Mouse (Mus musculus) c-Kit-positive CD71-positive TER-119-positive erythroid progenitor cells, embryonic 14.5 days (primary cell): ENCODE measurements around the gene Lmx1b.

Source experiments
- DNase-seq: peaks from one replicate; pipeline ENCODE4 v3.0.0-alpha.2; 2013; ENCODE audit warnings: low spot score

Gene Lmx1b

DNA sequence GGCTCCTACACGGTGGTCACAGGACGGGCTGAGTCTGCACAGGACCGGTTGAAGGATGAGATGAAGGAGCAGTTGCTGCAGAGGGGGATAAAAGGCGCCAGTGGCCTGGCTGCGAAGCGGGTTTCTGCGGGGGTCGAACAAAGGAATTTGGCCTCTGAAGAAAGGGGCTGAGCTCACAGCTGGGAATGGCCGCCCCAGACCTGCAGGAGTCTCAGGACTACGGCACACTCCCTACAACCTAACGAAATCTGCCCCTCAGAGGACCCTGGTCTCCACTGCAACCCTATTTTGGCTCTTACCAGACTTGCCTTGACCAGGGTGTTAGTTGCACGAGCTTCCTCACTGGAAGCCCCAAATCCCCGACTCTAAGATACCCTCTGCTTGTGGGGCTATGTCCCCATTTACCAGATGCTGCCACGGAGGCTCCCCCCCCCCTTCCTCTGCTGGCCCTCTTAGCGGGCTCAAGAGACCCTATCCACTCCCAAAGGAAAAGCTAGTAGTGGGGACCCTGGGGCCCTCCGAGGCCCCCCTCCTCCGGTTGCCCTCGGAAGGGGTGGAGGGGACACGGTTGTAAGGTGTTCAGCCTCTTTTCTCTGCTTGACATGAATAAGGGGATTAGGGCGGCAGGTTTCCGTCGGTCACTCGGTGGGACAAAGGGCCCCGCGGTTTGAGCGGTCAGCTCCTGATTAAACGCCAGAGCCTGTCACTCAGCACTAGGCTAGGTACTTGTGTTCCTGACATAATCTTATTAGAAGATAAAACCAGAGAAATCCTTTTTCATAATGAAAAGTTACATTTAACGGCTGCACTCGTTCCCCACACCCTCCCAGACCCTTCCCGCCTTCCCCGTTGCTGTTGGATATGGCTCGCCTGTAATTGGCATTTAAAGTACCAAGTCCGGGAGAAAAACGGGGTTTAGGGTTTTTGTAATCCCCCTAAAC, 10.0 kb downstream of the Lmx1b start:
- DNase-seq = no peak

DNA sequence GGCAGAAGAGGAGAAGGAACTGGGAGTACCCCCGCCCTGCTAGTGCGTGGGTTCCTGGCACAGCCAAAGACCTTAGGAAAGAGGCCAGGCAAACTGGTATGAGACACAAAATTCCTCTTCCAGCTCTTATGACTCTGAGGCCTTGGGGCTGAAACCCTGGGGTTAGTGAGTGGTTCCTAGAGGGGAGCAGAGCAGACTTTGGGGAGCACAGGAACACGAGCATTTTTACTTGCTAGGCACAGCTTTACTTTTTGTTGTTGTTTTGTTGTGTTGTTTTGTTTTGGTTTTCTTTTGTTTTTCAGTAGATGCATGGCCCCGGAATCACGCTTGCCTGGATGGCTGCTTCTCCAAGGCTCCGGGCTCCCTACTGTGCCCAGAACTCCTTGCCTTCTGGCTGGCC, 10.7 kb downstream of the Lmx1b start:
- no peak for DNase-seq

DNA sequence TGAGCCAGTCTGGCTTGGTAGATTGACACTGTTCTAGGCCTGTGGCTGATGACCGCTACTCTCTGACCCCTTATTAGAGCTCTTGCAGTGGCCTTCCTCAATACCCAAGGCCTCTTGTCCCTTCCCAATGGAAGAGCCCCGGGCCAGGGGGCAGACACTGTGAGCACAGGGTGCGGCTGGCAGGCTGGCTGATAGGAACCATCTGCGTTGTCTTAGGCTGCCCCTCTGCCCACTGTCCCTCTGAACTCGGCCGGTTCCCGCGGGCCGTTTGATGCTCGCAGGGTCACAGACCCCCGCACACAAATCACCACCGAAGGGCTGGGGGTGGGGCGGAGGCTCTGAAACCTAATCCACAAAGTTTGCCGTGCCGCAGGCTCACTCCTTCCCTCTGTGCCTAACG, 11.5 kb downstream of the Lmx1b start:
- DNase-seq = no peak

DNA sequence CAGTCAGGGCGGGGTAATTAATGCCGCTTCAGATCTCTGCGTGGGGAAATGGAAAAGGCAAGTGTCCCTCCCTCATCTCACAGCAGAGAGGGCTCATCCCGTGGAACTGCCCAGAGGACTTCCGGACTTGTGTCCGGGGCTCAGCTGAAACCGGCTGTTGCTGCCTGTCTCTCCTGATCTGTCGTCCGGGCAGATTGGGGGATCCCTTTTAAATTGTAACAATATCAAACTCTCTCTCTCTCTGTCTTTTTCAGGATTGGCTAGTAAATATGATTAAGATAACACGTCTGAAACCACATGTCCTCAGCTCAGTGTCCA, 13.3 kb downstream of the Lmx1b start:
- DNase-seq = no peak

DNA sequence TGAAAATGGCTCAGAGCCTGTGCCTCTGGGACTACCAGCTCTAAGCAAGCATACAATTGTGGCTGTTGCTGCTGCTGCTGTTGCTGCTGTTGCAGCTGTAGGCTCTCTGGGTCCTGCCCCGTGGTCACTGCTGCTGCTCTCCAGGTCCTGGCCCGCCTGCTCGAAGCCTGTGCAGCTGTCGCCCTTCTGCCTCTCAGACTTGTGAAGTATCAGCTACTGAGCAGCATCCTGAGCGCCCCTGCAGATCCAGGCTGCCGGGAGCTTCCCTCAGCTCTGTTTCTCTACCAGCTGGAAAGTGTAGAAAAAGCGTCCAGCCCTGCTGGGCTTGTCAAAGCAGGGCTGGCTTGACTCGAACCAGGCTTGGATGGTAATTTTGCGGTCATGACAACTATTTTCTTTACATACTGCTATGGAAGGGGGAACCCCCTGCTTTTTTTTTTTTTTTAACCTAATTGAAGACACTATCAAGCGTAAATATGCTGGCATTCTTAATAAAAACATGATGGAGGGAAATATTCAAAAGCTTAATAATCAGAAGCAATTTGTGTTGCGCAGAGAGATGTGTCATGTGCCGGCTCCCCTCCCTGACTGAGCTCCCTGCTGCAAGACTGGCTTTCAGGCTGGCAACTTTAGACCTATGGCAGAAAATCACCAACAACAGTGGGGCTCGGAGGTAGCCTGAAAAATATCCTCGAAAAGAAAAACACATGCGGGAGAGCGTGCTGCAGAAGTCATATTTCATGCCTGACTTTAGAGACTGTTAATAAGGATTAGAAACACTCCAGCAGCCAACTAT, 13.9 kb downstream of the Lmx1b start:
- no peak for DNase-seq

DNA sequence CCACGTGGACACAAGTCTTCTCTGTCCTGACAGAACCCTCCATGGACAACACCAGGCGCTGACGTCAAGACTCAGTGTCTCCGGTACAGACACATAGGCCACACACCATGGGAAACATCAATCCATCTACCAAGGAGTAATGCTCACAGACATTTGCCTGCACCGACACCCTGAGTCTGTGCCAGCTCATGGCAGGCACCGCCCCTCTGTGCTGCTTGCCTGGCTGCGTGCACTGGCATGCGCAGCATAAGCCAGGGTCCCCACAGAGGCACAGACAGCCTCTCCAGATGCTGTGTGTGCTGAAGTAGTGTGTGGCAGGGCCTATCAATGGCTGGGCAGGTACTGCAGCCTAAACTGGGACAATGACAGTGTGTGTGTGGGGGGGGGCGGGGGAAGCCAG, 22.6 kb downstream of the Lmx1b start:
- no peak for DNase-seq

DNA sequence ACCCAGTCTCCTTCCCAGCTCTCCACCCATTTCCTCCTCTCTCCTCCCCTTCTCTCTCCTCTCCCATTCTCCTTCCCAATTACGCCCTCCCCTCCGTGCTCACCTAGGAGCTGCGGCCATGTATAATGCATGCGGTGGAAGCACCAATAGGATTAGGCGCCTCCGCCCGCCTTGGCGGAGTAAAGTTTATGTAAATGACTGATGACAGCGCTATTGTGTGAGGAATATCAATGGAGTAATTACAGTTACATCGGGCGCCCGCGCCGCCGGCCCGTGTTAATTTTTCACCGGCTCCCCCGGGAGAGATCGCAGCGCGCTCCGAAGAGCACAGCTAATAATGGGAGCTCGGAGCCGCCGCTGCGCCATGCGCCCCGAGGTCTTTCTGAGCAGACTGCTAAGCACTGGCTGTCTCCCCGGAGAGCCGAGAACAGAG, 23.9 kb downstream of the Lmx1b start:
- no peak for DNase-seq

DNA sequence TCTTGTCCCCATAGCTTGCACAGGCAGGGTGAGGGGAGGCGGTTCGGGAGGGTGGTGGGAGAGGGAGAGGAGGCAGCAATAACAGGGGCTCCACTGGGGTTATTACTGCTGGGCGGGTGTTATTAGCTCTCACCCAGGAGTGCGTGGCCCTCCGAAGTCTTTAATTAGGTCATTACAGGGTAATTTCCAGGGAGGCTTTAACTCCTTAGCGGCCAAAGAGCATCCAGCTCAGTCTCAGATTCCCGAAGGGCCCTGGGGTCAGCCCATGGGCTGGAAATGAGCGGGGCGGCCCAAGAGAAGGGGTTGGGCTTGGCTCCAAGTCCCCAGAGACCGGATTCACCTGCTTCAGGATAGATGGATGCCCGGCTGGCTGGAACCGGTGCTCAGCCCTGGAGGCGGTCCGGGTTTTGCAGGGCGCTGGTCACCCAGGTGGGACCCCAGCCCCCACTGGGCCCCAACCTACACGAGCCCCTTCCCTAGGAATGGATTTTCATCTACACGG, 24.4 kb downstream of the Lmx1b start:
- no peak for DNase-seq

DNA sequence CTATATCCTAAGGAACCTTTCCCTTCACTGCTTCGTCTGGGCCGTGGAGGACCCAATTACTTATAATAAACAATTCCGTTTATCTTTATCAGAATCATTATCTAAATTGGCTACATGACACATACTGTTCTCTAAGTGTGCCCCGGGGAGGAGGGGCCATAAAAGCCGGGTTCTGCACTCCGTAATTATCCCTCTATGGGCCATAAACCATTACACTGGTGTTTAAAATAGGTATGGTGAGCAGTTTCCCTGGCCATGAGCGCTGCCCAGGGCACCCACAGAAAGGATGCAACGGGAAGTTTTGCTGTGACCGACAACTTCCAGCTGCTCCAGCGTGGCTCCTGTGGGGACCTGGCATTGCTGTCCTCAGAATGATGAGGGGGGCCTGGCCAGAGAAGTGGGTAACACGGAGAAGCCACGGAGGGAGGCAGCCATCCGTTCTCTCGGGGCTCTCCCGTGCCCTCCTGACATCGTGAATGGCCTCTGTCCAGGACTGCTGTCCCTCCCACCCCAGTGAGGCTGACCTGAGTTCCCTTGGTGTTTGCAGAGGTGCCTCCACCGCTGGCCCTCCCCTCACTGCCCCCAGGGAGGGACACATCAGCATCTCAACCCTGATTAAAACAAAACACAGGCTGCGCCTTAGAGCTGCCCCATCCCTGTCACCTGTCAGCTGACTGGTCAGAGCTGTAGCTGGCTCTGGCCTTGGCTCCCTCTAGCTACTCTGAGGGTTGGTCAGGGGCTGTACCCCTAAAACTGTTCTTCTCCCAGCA, 34.6 kb downstream of the Lmx1b start:
- DNase-seq = no peak

DNA sequence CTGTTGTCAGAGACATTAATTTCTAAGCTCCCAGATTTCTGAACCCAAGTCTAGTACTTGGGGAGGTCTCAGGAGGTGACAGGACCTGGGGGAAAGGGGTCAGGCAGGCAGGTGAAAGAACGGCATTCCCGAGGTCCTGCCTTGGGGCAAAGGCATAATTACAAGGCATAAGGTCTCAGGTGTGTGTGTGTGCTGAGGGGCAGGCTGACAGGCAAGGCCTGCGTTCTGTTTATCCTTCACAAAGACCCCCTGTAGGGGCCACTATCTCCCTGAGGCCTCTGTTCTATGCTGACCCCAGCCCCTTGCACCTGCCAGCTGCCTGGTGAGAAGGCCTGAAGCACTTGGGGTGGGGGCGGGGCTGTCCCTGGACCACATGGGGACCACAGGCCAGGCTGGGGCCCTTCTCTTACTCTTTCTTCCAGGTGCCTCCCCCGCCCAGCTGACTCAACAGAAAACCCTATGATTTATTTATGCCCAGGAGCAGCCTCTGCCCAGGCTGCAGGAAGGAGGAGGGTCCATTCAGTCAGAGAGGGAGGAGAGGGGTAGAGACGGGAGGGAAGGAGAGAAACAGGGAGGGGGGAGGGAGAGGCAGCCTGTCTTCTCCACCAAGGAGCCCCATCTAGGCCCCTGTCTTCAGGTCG, 35.3 kb downstream of the Lmx1b start:
- no peak for DNase-seq

DNA sequence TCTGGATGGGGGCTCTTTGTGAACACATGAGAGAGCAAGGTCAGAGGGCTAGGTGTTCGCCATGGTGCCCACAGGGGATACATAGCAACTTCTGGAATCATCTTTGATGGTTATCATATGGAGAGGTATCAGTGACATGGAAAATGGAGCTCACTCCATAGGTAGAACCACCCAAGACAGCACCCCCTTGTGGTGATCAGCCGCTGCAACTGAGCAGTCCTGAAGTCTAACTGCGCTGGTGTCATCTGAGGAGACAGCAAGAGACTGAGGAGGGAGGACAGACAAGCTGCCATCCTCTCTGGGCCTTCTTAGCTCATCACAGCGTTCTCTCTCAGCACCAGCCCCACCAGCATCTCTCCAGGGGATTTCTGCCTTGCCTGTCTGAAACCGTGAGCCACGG, 39.8 kb downstream of the Lmx1b start:
- DNase-seq = no peak

DNA sequence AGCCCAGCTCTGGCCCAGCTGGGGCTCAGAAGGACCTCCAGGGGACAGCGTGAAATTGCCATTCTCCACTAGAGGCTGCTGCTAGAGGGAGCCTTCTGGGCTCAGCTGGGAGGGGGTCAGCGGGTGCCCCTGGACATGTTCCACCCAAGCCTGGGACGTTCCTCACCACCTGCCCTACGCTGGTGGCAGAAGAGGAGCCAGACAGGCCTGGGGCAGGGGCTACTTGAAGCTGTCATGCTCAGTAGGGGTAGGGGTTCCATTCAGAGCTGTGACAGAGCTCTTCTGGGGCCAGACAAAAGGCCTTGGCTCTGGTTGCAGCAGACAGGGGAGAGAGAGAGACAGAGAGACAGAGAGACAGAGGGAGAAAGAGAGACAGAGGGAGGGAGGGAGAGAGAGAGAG, 42.9 kb downstream of the Lmx1b start:
- no peak for DNase-seq

DNA sequence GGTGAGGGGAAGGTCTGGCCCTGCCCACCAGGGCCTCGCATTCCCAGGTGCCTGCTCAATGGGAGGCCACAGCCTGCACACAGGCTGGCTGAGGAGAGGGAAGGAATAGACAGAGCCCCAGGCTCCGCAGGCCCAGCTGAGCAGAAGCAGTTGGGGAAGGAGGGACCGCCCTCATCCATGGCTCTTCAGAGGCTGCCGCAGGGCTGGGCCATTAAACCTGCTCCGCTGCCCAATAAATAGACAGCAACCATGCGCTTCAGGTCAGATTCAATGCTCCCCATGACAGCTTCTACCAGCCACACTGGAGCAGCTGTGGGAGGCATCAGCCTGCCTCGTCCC, 45.3 kb downstream of the Lmx1b start:
- no peak for DNase-seq

DNA sequence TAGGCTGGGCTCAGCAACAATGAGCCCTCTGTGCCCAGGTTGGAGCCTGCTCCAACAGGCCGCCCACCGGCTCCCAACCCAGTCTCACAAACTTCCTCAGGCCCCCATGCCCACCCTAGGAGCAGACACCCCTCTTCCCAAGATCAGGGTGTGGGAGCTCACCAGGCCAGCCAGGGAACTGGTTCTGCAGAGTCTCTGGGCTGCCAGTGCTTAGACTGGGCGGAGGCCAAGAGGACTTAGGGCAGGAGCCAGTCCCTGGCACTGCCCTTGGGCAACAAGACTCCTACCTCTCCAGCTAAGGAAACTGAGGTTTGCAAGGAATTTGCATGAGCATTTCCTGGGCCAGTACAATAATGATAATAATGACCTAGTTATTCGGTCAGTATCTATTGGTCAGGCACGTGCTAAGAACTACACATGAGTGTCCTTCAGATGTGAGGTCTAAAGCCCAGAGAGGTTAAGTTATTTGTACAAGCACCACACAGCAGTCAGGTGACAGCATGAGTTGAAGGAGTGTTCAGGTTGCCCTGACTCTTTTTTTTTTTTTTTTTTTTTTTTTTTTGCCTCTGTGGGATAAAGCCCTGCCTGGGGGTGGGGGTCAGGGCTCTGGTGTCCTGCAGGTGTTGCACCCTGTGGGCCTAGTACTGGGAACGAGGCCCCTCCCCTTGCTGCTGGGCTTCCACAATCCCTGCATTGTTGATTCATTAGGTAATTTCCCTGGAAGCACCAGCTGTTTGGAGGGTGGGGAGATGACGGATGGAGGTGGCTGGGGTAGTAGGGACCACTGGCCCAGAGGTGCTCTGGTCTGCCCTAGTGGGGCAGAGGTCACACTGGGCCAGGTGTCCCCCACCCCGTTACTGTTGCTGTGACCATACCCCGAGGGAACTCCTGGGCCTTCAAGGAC, 45.9 kb downstream of the Lmx1b start:
- DNase-seq = no peak

DNA sequence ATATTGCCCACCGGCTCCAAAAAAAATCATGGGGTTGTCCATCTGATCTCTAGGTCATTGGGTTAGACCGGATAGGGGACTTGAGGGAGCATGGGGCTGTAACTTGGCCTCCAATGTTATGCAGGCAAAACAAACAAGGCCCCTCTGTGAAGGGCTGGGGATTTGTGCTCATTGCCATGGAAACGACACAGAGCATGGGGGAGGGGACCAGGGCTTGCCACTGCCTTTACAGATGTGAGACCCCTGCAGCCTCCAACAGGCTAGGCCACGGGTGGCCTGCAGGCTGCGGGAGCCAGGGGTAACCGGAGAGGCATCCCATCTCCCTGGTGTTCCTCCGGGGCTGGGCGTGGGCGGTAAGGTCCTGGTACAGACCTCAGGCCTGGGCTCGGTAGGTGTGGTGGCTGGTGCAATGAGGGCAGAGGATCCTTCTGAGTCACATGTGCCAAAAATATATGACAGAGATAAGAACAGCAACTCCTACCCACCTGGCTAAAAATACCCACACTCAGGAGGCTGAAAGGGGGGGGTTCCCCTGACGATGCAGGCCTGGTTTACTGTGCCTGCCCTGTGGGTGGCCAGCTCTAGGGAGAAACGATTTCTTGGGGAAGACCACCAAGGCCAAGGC, 47.3 kb downstream of the Lmx1b start:
- no peak for DNase-seq

DNA sequence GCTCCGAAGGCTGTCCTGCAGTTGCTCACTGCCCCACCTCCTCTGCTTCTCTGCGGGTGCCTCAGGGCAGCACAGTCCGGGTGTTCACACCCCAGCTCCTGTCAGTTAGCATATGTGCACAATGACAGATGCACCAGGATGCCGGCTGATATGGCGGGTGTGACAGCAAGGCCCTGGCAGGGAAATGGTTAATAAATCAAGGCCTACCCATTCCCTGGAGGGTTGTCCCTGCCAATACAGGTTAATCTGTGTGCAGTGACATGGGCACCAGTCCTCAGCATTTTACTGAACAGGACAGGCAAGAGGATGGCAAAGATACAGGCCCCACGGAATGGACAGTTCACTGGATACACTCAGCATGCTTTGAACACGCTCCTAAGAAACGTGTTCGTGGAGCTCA, 51.0 kb downstream of the Lmx1b start:
- no peak for DNase-seq

DNA sequence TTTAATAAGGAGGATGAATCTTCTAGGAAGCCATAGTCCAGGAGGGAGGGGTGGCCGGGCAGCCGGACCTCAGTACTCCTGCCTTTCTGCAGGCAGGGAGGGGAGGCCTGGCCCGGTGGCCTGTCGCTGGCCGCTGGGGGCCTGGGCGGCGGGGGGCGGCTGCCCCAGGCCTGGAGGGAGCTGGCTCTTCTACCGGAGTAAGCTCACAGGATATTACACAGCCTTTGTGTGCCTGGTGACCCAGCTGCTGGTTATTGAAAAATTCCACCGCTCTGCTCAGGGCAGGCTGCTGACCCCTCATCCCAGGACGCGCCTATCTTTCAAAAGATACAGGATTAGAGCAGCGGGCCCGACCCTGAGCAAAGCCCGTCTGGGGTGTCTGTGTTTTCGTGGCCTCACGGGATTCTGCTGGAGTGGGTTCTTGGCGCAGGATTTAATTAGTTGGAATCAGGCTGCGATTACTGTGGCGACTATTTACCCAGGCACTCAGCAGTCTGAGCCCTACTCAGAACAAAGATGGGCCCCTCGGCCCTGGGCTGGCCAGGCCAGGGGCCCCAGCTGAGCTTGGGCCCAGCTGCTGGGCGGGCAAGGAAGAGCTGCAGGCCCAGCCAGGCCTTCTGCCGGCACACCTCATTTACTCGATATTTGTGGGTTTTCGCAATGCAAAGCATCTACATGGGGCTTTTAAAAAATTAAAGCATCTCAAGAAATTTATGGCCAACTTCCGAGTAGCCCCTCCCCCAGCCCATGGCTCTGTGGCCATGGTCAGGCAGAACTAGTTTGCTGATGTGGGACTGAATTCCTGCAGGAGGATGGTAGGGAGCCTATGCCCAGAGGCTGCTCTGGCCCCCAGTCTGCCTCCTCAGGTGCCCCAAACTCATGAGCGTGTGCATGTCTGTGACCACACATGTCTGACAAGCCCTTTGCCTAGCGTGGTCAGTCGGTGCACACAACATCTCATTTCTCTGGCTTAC, 55.1 kb downstream of the Lmx1b start:
- no peak for DNase-seq

DNA sequence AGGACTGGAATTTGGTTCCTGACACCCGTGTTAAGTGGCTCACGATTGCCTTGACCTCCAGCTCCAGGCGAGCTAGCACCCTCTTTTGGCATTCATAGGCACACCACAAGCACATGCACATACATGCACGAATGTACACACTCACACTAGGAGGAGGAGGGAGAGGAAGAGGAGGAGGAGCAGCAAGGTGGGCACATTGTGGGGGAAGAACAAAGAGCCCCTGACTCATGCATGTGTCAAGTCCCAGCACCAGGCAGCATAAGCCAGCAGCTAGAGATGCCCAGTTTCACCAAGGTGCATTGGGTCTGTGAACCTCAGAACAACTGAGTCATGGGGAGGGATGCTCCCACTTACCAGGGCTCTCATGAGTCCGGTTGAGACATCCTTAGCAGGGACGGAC, 56.5 kb downstream of the Lmx1b start:
- no peak for DNase-seq

DNA sequence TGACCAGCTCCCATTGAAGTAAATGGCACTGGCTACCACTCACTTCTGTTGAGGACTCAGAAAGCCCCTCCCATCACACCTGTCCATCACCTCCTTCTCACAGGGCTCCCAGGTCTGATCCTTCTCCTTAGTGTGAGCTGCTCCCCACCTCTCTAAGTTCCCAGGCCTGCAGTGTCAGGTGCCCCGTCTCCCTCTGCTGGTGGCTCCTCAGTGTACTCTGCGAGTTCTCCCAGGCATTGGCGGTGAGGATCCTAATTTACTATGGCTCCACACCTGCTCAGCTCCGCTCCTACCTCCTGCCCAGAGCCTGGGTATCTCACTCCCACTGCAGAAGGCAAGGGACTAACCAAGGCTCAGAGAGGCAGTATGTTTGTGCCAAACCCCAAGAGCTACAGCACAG, 57.0 kb downstream of the Lmx1b start:
- no peak for DNase-seq
